Mouse (Mus musculus) lung, adult 2 months (tissue): ENCODE data around the gene Fat3. TPM values are rescaled to one million over a fixed set of nuclear protein-coding genes. Genes with fewer than 3 reads are reported as not detected.

Source experiments
- DNase-seq: peaks from one replicate; pipeline ENCODE4 v3.0.0; 2022
- H3K4me1 ChIP-seq: fragments of 200-500 bp; 2 replicates; pipeline ENCODE4 v1.6.1; 2011; ENCODE audit warnings: low read length; ENCODE audit not compliant: control insufficient read depth, insufficient read depth
- H3K4me3 ChIP-seq: fragments of 200-500 bp; replicated peaks from 2 replicates; pipeline ENCODE3; 2011; ENCODE audit warnings: low read depth, mild to moderate bottlenecking, control low read depth, low read length; ENCODE audit errors: extremely low read depth
- CTCF ChIP-seq: fragments of 200-500 bp; IDR thresholded peaks from 2 replicates; pipeline ENCODE4 v1.5.1; 2011; ENCODE audit warnings: mild to moderate bottlenecking, low read length, control low read depth; ENCODE audit not compliant: insufficient read depth
- POLR2A ChIP-seq: fragments of 200-500 bp; IDR thresholded peaks from 2 replicates; pipeline ENCODE4 v1.6.1; 2011; ENCODE audit warnings: low read depth, mild to moderate bottlenecking, control low read depth, low read length, borderline replicate concordance; ENCODE audit errors: extremely low read depth
- WGBS: fragments of 180-500 bp; shearing (Covaris S2); methylation state at CpG from one replicate; pipeline ENCODE4 v1.1.7; 2018; 5-methylcytosine and 5-hydroxymethylcytosine counted together
- polyA plus RNA-seq: library from polyadenylated mRNA; depleted of rRNA; stranded (reverse); fragments of >200 nt; gene quantifications from 2 replicates; pipeline ENCODE4 v1.2.3, GENCODE M21; 2012

Fat3 gene
- polyA plus RNA-seq, 1 experiment, result 2.7 TPM

DNA sequence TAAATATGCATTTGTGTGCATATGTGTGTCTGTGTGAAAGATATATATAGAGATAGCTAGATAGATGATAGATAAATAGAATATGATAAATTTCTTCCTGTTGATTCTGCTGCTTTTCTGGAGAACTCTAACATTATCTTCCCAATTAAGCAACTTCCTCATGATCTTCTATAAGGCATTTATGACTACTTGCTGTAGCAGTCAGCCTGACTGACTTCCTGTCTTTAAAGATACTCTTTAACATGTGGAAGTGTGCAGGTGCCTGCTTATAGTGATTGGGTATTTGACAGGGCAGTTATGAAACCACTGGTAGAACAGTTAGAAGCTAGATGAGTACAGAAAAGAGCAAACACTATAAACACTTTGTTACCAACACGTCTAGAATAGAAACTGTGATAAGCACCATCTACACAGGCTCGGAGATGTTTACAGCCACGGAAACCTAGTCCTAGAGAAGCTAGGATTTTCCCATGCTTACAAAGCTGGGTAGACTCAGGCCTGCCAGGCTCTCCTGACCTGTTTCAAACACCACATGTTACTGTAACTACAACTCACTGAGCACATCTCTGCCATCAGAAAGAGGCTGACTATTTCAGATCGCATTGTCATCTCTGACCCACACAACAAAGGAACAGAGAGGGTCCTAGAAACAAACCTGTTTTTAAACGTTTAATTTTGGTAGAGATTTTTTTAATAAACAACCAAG is 573.6 kb downstream of the Fat3 start:
- DNase-seq, result no peak
- no peaks in the 10 kb centered on the region for H3K4me1 ChIP-seq
- 47% methylated on average over 5 of the region's 5 CpGs for WGBS
- no peak overlapping the region for H3K4me3 ChIP-seq
- no peak for TF ChIP-seq POLR2A
- no peak for TF ChIP-seq CTCF

DNA sequence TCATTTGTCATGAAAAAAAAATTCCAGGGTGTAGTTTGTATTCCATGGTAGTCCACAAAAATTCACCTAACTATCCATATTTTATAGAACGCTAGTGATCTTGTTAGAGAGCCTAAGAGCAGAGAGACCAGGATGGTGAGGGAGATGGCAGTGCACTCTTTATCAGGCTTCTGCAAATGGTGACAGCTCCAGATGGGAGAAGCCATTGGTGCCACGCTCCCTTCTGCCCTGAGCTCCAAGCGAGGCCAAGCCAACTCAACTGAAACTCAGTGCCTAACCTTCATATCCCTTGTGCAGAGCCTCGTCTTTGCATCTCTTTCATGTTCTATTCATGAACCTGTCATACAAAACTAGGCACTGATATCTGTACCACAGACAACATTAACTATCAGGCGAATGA is 575.8 kb downstream of the Fat3 start:
- no peak overlapping the region for H3K4me3 ChIP-seq
- TF ChIP-seq POLR2A (no peak), CTCF (no peak)
- no peaks in the 10 kb centered on the region for H3K4me1 ChIP-seq
- DNase-seq, result no peak
- 87% methylated on average over 5 of the region's 5 CpGs for WGBS

DNA sequence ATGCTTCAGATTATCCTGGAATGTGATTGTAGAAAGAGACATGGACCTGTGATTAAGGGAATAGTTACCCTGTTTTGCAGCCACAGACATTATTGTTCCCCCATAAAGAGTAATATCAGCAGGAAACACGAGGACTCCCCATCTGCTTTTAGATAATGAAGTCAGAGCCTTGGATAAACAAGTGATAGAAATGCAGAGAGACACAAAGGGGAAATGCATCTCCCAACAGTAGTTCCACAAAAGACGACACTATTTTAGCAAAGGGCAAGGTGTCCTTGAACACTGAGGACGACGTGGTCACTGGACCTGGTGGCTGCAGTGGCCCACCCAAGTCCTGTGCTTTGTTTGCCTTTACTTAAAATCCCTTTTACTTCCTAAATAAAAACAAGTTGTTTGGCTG is 580.8 kb downstream of the Fat3 start:
- 58% methylated on average over 4 of the region's 4 CpGs for WGBS
- no peak overlapping the region for H3K4me3 ChIP-seq
- TF ChIP-seq CTCF (no peak), POLR2A (no peak)

DNA sequence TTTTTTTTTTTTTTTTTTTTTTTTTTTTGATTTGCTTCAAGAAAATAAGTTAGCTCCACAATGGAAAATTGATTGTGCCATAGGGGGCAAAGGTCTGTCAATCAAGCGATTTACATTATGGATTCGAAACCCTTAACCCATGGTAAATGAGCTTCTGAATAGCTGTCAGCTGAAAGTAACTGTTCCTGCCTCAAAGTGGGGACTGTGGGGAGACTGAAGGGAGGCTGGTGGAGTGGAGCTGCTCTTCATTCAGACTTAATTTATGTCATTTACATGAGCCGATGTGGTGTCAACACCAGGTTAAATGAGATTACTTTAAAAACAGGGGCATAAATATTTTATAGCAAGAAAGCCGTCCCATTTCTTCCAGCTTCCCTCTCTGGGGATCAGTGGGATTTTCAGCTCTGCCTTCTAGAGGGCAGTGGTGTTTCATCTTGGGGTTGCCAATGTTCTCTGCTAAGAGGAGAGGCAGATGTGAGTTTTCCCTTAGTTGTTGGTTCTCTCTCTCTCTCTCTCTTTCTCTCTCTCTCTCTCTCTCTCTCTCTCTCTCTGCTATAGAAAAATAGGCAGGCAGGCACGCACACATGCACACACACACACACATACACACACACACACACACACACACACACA is 581.6 kb downstream of the Fat3 start:
- no peaks in the 10 kb centered on the region for H3K4me1 ChIP-seq
- DNase-seq, result no peak
- WGBS, result 70% methylated on average over 5 of the region's 5 CpGs
- TF ChIP-seq CTCF (no peak), POLR2A (no peak)
- no peak overlapping the region for H3K4me3 ChIP-seq

More for the DNA sequence above, 580.8 kb downstream of the Fat3 start:
- DNase-seq, result no peak
- no peaks in the 10 kb centered on the region for H3K4me1 ChIP-seq

DNA sequence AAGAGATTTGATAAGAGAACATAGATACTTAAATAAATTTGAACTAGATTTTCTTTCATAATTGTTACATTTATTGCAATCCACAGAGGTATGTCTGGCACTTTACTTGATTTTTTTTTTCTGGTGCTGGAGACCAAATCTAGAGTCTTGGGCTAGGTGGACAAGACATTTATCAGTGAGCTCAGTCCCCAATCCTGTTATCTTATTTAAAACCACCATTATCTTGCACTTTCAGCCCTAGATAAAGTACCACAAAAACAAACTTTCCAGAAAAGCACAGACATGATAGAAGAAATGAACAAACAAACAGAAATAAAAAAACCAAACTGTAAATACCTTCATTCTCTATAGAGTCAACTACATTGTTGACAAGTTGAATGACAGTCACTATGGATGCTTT is 584.5 kb downstream of the Fat3 start:
- TF ChIP-seq POLR2A (no peak), CTCF (no peak)
- Histone ChIP-seq H3K4me1 (no peaks in the 10 kb centered on the region), H3K4me3 (no peak overlapping the region)
- DNase-seq, result no peak

DNA sequence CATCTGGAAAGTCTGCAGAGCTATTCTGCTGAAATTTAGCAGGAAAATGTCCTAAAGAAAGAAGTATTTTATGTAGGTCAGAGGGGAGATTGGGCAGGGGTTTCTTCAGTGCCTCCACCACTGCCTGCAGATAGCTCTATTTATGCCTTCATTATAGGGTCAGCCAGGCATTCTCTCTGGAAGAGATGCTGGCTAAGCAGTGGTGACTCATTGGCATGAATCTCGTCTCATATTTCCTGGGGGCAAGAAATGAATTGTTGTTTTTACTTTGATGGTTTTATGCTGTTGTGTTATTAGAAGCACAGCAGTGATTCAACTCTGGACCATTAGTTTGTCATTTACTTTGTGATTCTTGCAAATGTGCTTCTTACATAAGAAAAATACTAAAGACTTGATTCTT is 588.4 kb downstream of the Fat3 start:
- no peak for TF ChIP-seq CTCF
- no peak for TF ChIP-seq POLR2A
- WGBS, result 45% methylated on average over 1 of the region's 1 CpGs
- Histone ChIP-seq H3K4me3 (no peak overlapping the region), H3K4me1 (no peaks in the 10 kb centered on the region)
- no peak for DNase-seq

DNA sequence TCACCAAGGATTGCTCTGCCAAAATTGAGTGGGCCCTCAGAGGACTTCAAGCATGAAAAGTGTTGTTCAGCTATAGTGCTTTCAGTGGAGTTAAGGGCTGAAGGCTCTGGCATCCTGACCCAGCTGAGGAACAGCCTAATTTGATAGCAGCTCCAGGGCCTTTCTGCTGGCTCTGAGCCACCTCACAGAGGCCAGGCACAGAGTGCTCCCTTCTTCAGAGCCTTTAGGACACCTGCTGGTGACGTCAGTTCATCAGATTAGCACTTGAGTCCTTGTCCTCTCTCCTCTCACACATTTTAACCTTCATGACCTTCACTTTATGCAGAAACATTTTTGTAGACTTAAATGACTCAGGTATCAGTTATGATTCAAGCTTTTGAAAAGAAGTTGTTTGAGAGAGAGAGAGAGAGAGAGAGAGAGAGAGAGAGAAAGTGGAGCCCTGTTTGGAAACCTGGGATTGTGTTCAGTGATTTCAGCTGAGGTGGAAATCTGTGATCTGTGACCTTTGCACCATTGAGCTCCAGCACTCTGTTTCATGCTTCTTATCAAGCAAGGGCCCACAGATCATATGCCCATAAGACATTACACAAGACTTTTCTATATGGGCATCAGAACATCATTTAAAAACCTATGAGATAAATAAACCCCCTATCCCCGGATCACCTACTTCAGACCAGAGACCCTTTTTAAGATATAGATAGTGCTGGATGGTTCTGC is 591.5 kb downstream of the Fat3 start:
- Histone ChIP-seq H3K4me1 (no peaks in the 10 kb centered on the region), H3K4me3 (no peak overlapping the region)
- 65% methylated on average over 2 of the region's 2 CpGs for WGBS
- no peak for TF ChIP-seq CTCF
- TF ChIP-seq POLR2A, result no peak
- DNase-seq, result no peak

DNA sequence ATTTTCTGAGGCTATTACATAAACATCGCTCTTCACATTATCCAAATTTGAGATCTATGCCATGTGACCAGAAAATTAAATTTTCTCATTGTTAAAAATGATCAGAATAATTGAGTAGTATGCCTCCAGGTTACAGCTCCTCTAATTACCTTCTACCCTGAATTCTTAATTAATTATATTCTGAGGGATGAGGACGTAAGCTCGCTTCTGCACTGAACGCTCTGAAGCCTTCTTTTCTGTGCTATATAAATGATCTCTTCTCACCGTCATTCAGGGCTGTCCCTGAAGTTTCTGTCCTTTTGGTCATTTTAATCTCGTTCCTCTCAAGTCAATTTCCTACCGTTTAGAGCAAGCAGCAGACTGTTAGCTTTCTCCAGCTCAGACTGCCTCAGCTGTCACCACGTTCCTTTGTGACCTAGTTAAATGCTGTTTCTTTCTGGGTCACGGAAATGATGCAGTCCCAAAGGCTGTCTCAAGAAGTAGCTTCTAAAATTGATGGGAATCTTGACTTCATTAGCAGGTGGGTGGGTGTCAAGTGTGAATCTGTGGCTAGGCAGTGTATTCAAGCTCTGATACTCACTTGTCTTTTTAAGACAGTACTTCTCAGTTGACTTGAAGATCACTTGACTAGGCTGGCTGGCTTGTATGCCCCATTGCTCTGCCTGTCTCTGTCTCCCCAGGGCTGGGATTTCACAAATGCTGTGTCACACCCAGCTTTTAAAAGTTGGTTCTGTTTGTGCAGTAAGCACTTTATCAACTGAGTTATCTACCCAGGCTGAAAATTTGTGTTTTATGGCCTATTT is 596.9 kb downstream of the Fat3 start:
- Histone ChIP-seq H3K4me3 (no peak overlapping the region), H3K4me1 (no peaks in the 10 kb centered on the region)
- DNase-seq, result no peak
- WGBS, result 64% methylated on average over 9 of the region's 9 CpGs
- TF ChIP-seq POLR2A, result no peak
- TF ChIP-seq CTCF, result no peak

DNA sequence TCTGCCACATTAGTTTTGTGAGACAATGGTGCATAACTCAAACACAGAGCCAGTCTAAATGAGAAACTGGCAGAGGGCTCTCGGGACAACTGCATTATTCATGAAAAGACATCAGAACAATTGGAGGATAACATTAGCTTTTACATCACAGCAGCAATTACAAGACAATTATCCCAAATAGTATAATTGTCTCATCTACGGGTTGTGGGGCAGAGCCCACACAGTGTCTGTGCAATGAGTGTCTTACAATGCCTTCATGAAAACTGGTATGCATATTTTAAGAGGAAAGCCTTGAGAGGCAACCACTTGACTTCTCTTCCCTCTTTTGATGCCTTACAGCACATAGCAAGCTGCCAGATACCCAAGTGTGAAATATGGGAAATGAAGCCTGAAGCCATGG is 603.0 kb downstream of the Fat3 start:
- Histone ChIP-seq H3K4me1 (no peaks in the 10 kb centered on the region), H3K4me3 (no peak overlapping the region)
- WGBS, result 79% methylated on average over 2 of the region's 2 CpGs
- no peak for TF ChIP-seq CTCF
- no peak for TF ChIP-seq POLR2A
- DNase-seq, result no peak
